8 mouse cellular contexts compared by ENCODE assay signal in the genomic region with DNA sequence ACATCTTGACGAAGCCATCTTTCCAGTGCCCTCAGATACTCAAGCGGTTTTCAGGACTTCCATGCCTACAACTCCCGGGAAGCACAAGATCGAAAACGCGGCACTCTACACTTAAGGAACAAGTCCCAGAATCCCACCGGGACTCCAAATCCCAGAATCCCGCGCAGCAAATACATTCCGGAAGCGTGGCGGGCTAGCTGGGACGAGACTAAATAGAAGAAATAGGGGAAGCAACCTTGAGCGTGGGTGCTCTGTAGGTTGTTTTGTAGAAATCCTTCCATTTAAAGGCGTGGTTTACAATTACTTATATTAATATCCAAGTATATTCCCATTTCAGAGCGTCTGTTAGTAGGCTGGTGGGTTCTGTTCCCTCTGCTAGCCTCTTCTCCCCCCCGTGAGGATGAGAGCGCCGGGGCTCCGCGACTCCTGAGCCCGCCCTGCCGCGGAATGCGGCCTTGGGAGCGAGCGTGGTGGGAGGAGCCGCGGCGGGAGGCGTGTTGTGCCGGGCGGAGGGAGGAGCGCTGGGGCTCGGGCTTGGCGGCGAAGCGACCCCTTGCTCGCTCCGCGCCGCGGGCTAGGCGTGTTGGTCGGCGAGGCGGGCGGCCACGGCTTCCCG. TPM values are rescaled to one million over a fixed set of nuclear protein-coding genes. Genes with fewer than 3 reads are reported as not detected.
DNase-seq lines count a peak whose midpoint lies in the region; ATAC-seq lines count a peak whose summit lies in the region.

Gene Prkci (plus strand): TSS at position 465 of the 616 bp plus-strand sequence.

- peak; percentile 90 for DNase-seq in T-cell, adult 2 months (ENCODE audit: low spot score)
- DNase-seq in cerebellum, postnatal 36 days = peak; percentile 87 to 90
- DNase-seq in frontal cortex, postnatal 36 days (ENCODE audit: low spot score in 2 of 2) = peak; percentile 91 to 92
- peak; percentile 87 for DNase-seq in left cerebral cortex, adult 11 months (ENCODE audit: low spot score)
- peak; percentile 95 to 97 for DNase-seq in lung, postnatal 4 days
- peak; percentile 90 for DNase-seq in retina, postnatal 7 days (ENCODE audit: low read depth, low spot score)
- DNase-seq in urinary bladder, adult 2 months (ENCODE audit: low spot score) = peak; percentile 95

- H3K36me3 ChIP-seq in hindbrain, embryonic 15.5 days = no peaks in the 10 kb centered on the region

- peak; percentile 99 for ATAC-seq in hindbrain, embryonic 15.5 days (ENCODE audit: low FRiP score, low read depth)

- peaks cover 27% of the 10 kb centered on the region for H3K4me1 ChIP-seq in hindbrain, embryonic 15.5 days (replicated peaks)

- under 1% methylated on average over 44 of the region's 50 CpGs for WGBS in hindbrain, embryonic 15.5 days

- no peaks in the 10 kb centered on the region for H3K27me3 ChIP-seq in hindbrain, embryonic 15.5 days

- H3K4me2 ChIP-seq in hindbrain, embryonic 15.5 days = peak within 1 kb of the TSS; percentile 57

- peak within 1 kb of the TSS; percentile 72 for H3K4me3 ChIP-seq in hindbrain, embryonic 15.5 days

- peak within 1 kb of the TSS; percentile 84 for H3K27ac ChIP-seq in hindbrain, embryonic 15.5 days (replicated peaks)

- H3K9ac ChIP-seq in hindbrain, embryonic 15.5 days = peak within 1 kb of the TSS; percentile 71

- no peaks in the 10 kb centered on the region for H3K9me3 ChIP-seq in hindbrain, embryonic 15.5 days

RNA-seq across cellular contexts. Expression of gene Prkci, which starts in this region (rescaled TPM):
- polyA plus RNA-seq in hindbrain, embryonic 15.5 days (2015; fragmentation: Nextera tagmentation; extraction: Ambion mirVana) = 26.2 and 28.6 TPM in 2 replicates
- polyA plus RNA-seq in urinary bladder, adult 2 months (2012; rRNA removed) = 59.5 and 76.8 TPM in 2 replicates

Comparison
In these comparisons a context has a peak if more than half of its experiments do, and no peak if none do; other contexts are left out.
1. Peak in every context shown above with its lines: DNase-seq, ATAC-seq, H3K4me3 ChIP-seq and H3K27ac ChIP-seq.